Mouse (Mus musculus): Measurements from ENCODE around the gene Lmbrd2. TPM values are rescaled to one million over a fixed set of nuclear protein-coding genes. Genes with fewer than 3 reads are reported as not detected.
"Not testable (repeated sequence)": the region's sequence is repeated elsewhere in the genome, so short reads cannot be mapped to it uniquely, and the experiment has no call there.

The Lmbrd2 gene
- polyA plus RNA-seq, 1 experiment from 2014 or later = 3.7 TPM

DNA sequence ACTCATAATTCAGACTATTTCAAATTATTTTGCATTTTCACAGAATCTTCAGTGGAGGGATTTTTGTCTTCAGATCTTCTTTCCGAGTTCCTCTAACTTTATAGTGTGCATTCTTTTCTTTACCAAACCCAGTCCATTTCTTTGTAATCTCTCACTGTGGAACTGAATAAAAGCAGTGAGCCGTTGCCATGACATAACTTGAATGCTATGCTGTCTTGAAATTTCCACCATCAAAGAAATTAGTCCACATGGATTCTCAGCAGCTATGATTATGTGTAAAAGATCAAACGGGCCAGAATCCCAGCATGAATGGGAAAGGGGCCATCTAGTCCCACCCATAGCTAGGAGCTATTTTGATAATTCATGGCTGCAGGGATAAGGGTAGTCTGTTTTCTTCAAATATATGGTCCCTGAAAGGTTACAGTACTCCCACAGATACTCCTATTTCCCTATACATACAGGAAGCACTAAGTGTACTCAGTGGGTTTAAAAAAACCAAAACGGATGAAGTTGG, 22.3 kb downstream of the Lmbrd2 start:
- no peak for DNase-seq (ENCODE audit: low spot score)
- H3K4me1 ChIP-seq (replicated peaks; ENCODE audit: insufficient read depth, low read length) = no peaks in the 10 kb centered on the region
- no peak overlapping the region for H3K4me2 ChIP-seq (ENCODE audit: low read length)
- no peak overlapping the region for H3K9ac ChIP-seq (ENCODE audit: low read depth, low read length)
- H3K27ac ChIP-seq = no peak overlapping the region
- no peak for ATAC-seq (replicated peaks; ENCODE audit: low FRiP score, low read depth)
- H3K36me3 ChIP-seq (ENCODE audit: insufficient read depth, low read length) = peaks cover 9% of the 10 kb centered on the region; the same call in 1 of the 2 replicates
- no peaks in the 10 kb centered on the region for H3K9me3 ChIP-seq (replicated peaks; ENCODE audit: low read length)
- H3K4me3 ChIP-seq (replicated peaks; ENCODE audit: low read depth, low read length) = no peak overlapping the region
- 81% methylated on average over 4 of the region's 4 CpGs for WGBS
- no peak for TF ChIP-seq CTCF (IDR thresholded peaks at IDR 0.05; ENCODE audit: low read depth)
- H3K27me3 ChIP-seq (ENCODE audit: insufficient read depth, low read length) = no peaks in the 10 kb centered on the region

DNA sequence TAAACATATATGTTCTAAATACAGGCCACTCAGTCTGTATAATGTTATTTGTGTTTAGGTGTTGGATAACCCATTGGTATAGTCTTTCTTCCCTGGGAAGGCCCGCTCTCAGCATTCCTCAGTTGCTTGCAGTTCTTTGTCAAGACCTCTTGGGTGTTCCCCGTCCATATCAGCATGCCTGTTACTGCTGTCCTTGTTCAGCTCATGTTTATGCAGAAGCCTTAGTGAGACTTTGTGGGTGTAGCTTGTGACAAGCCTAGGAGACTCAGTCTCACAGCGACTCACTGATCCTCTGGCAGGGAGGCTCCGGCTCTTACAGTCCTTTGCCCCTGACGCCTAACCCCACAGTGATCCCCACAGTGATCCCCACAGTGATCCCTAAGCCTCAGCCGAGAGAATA, 23.8 kb downstream of the Lmbrd2 start:
- ATAC-seq (replicated peaks; ENCODE audit: low FRiP score, low read depth) = no peak
- Histone ChIP-seq H3K4me3 (replicated peaks; ENCODE audit: low read depth, low read length) (no peak overlapping the region), H3K27ac (no peak overlapping the region), H3K9ac (ENCODE audit: low read depth, low read length) (no peak overlapping the region), H3K4me1 (replicated peaks; ENCODE audit: insufficient read depth, low read length) (no peaks in the 10 kb centered on the region), H3K9me3 (replicated peaks; ENCODE audit: low read length) (no peaks in the 10 kb centered on the region), H3K27me3 (ENCODE audit: insufficient read depth, low read length) (no peaks in the 10 kb centered on the region), H3K36me3 (ENCODE audit: insufficient read depth, low read length) (peaks cover 9% of the 10 kb centered on the region; the same call in 1 of the 2 replicates), H3K4me2 (ENCODE audit: low read length) (no peak overlapping the region)
- no peak for TF ChIP-seq CTCF (IDR thresholded peaks at IDR 0.05; ENCODE audit: low read depth)
- DNase-seq (ENCODE audit: low spot score) = no peak
- 74% methylated on average over 6 of the region's 6 CpGs for WGBS

DNA sequence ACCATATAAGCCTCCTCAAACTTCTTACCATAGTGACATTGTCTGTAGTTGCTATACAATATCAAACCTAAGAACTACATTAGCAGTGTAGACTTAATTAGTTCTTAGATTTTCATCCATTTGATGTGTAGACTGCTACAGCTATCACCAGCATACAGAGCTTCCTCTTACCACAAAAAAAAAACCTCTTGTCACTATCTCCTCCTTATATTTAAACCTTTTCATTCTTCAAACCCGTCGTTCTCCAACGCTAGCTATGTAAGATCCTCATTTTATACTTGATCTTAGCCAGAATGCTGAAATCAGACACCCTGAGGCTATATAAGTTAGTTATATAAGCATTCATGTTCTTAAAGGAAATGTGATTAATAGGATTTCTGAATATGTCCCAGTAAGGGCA, 36.7 kb downstream of the Lmbrd2 start:
- DNase-seq (ENCODE audit: low spot score) (no peak), ATAC-seq (replicated peaks; ENCODE audit: low FRiP score, low read depth) (no peak)
- Histone ChIP-seq H3K4me3 (replicated peaks; ENCODE audit: low read depth, low read length) (no peak overlapping the region), H3K27ac (no peak overlapping the region), H3K27me3 (ENCODE audit: insufficient read depth, low read length) (no peaks in the 10 kb centered on the region), H3K9me3 (replicated peaks; ENCODE audit: low read length) (no peaks in the 10 kb centered on the region), H3K36me3 (ENCODE audit: insufficient read depth, low read length) (peaks cover 21% of the 10 kb centered on the region; the same call in 1 of the 2 replicates), H3K4me1 (replicated peaks; ENCODE audit: insufficient read depth, low read length) (no peaks in the 10 kb centered on the region), H3K4me2 (ENCODE audit: low read length) (no peak overlapping the region), H3K9ac (ENCODE audit: low read depth, low read length) (no peak overlapping the region)
- no peak for TF ChIP-seq CTCF (IDR thresholded peaks at IDR 0.05; ENCODE audit: low read depth)
- WGBS = 95% methylated on average over 3 of the region's 3 CpGs

GRCm38 (mm10) chr15:9183995-9184394, 43.6 kb downstream of the Lmbrd2 start:
- Histone ChIP-seq H3K27me3 (ENCODE audit: insufficient read depth, low read length) (no peaks in the 10 kb centered on the region), H3K36me3 (ENCODE audit: insufficient read depth, low read length) (peaks cover 6% of the 10 kb centered on the region; the same call in 1 of the 2 replicates), H3K9ac (ENCODE audit: low read depth, low read length) (no peak overlapping the region), H3K4me2 (ENCODE audit: low read length) (no peak overlapping the region), H3K4me1 (replicated peaks; ENCODE audit: insufficient read depth, low read length) (no peaks in the 10 kb centered on the region), H3K9me3 (replicated peaks; ENCODE audit: low read length) (no peaks in the 10 kb centered on the region), H3K27ac (no peak overlapping the region), H3K4me3 (replicated peaks; ENCODE audit: low read depth, low read length) (no peak overlapping the region)
- DNase-seq (ENCODE audit: low spot score) (no peak), ATAC-seq (replicated peaks; ENCODE audit: low FRiP score, low read depth) (no peak)
- no peak for TF ChIP-seq CTCF (IDR thresholded peaks at IDR 0.05; ENCODE audit: low read depth)
- 95% methylated on average over 5 of the region's 5 CpGs for WGBS

- no peak for ATAC-seq (replicated peaks; ENCODE audit: low FRiP score, low read depth)
- WGBS = 83% methylated on average over 2 of the region's 2 CpGs
- no peak for DNase-seq (ENCODE audit: low spot score)
- H3K4me2 ChIP-seq (ENCODE audit: low read length) = no peak overlapping the region
- H3K27ac ChIP-seq = no peak overlapping the region
- peaks cover 8% of the 10 kb centered on the region; the same call in 1 of the 2 replicates for H3K36me3 ChIP-seq (ENCODE audit: insufficient read depth, low read length)
- TF ChIP-seq CTCF (IDR thresholded peaks at IDR 0.05; ENCODE audit: low read depth) = no peak
- H3K27me3 ChIP-seq (ENCODE audit: insufficient read depth, low read length) = no peaks in the 10 kb centered on the region
- no peak overlapping the region for H3K4me3 ChIP-seq (replicated peaks; ENCODE audit: low read depth, low read length)
- H3K4me1 ChIP-seq (replicated peaks; ENCODE audit: insufficient read depth, low read length) = no peaks in the 10 kb centered on the region
- H3K9me3 ChIP-seq (replicated peaks; ENCODE audit: low read length) = no peaks in the 10 kb centered on the region
- no peak overlapping the region for H3K9ac ChIP-seq (ENCODE audit: low read depth, low read length)
These were observed 49.4 kb downstream of the Lmbrd2 start for GRCm38 (mm10) chr15:9189796-9190195.

DNA sequence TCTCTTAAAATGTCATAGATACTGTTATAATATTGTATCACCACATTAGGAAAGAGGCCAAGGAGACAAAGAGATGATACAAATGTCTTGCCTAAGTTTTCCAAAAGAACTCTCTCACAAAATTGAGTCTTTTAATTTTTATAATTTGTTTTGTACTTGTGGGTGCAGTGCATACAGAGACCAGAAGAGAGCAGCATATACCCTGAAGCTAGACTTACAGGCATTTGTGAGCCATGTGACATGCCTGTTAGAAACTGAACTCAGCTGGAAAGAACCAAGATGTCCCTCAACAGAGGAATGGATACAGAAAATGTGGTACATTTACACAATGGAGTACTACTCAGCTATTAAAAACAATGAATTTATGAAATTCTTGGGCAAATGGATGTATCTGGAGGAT, 52.3 kb downstream of the Lmbrd2 start:
- not testable (repeated sequence) for DNase-seq (ENCODE audit: low spot score); H3K4me1 ChIP-seq (replicated peaks; ENCODE audit: insufficient read depth, low read length); H3K4me3 ChIP-seq (replicated peaks; ENCODE audit: low read depth, low read length); H3K27me3 ChIP-seq (ENCODE audit: insufficient read depth, low read length); ATAC-seq (replicated peaks; ENCODE audit: low FRiP score, low read depth); H3K27ac ChIP-seq; H3K4me2 ChIP-seq (ENCODE audit: low read length); H3K9me3 ChIP-seq (replicated peaks; ENCODE audit: low read length); H3K9ac ChIP-seq (ENCODE audit: low read depth, low read length)
- peak; percentile 46; the same call in 1 of the 2 replicates for TF ChIP-seq CTCF (IDR thresholded peaks at IDR 0.05; ENCODE audit: low read depth)
- peaks cover 17% of the 10 kb centered on the region; the same call in 1 of the 2 replicates for H3K36me3 ChIP-seq (ENCODE audit: insufficient read depth, low read length)

GRCm38 (mm10) chr15:9198421-9198820, 58.1 kb downstream of the Lmbrd2 start:
- no peaks in the 10 kb centered on the region for H3K9me3 ChIP-seq (replicated peaks; ENCODE audit: low read length)
- no peaks in the 10 kb centered on the region for H3K27me3 ChIP-seq (ENCODE audit: insufficient read depth, low read length)
- H3K36me3 ChIP-seq (ENCODE audit: insufficient read depth, low read length) = peaks cover 12% of the 10 kb centered on the region; the same call in 1 of the 2 replicates
- no peaks in the 10 kb centered on the region for H3K4me1 ChIP-seq (replicated peaks; ENCODE audit: insufficient read depth, low read length)
- no peak overlapping the region for H3K4me2 ChIP-seq (ENCODE audit: low read length)
- H3K4me3 ChIP-seq (replicated peaks; ENCODE audit: low read depth, low read length) = no peak overlapping the region
- H3K27ac ChIP-seq = no peak overlapping the region
- ATAC-seq (replicated peaks; ENCODE audit: low FRiP score, low read depth) (no peak), DNase-seq (ENCODE audit: low spot score) (no peak)
- no peak for TF ChIP-seq CTCF (IDR thresholded peaks at IDR 0.05; ENCODE audit: low read depth)
- 51% methylated on average over 6 of the region's 6 CpGs for WGBS
- no peak overlapping the region for H3K9ac ChIP-seq (ENCODE audit: low read depth, low read length)

All from kidney, postnatal 0 days (tissue).